12 mouse cellular contexts compared by ENCODE assay signal in the genomic region with DNA sequence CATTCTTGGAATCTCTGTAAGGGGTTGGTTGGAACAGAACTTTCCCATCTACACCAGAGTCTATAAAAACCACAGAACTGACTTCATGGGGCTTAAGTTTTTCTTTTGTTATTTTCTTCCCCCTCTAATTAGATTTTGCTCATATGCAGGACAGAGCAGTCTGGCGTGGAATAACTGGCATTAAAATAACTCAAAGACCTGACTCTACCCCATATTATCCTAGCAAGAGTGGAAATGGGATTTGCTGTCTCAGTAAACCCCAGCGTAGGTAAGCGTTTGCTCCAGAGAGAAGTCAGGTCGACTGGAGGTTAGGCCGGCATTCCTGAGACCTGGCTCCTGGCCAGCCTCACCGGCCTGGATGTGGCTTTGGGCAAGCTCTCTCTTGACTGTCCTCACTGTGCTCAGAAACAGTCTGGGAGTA.
DNase-seq lines count a peak whose midpoint lies in the region; ATAC-seq lines count a peak whose summit lies in the region.
"Had no signal": no experiment of that assay in that cellular context is flagged by ENCODE, and none has a peak within 500 bp of the region (broad histone marks: within the 10 kb centered on the region; RNA-seq: fewer than 3 reads in every experiment).

No protein-coding gene starts in this region.

- no peak overlapping the region for H3K9ac ChIP-seq in heart, embryonic 13.5 days
- no peak overlapping the region for H3K9ac ChIP-seq in lung, embryonic 15.5 days
- no peak overlapping the region for H3K9ac ChIP-seq in hindbrain, embryonic 12.5 days
- H3K9ac ChIP-seq: hindbrain, embryonic 13.5 days; neural tube, embryonic 12.5 days had no signal

- WGBS in heart, embryonic 13.5 days, result 31% methylated on average over 6 of the region's 6 CpGs
- WGBS in lung, embryonic 15.5 days, result 33% methylated on average over 6 of the region's 6 CpGs
- 74% methylated on average over 6 of the region's 6 CpGs for WGBS in hindbrain, embryonic 12.5 days

- H3K4me2 ChIP-seq in heart, embryonic 13.5 days, result no peak overlapping the region
- no peak overlapping the region for H3K4me2 ChIP-seq in lung, embryonic 15.5 days
- H3K4me2 ChIP-seq in hindbrain, embryonic 12.5 days (replicated peaks), result no peak overlapping the region
- H3K4me2 ChIP-seq: hindbrain, embryonic 13.5 days; neural tube, embryonic 12.5 days had no signal

- no peaks in the 10 kb centered on the region for H3K36me3 ChIP-seq in heart, embryonic 13.5 days
- no peaks in the 10 kb centered on the region for H3K36me3 ChIP-seq in lung, embryonic 15.5 days
- H3K36me3 ChIP-seq in hindbrain, embryonic 12.5 days, result no peaks in the 10 kb centered on the region
- H3K36me3 ChIP-seq: hindbrain, embryonic 13.5 days; neural tube, embryonic 12.5 days had no signal

- H3K27ac ChIP-seq in heart, embryonic 13.5 days (replicated peaks), result no peak overlapping the region
- no peak overlapping the region for H3K27ac ChIP-seq in lung, embryonic 15.5 days
- H3K27ac ChIP-seq in hindbrain, embryonic 12.5 days, result no peak overlapping the region
- H3K27ac ChIP-seq: hindbrain, embryonic 13.5 days; neural tube, embryonic 12.5 days had no signal

- intact Hi-C loops in gastrocnemius, postnatal 14 days (cut with DNase I; ENCODE audit: low total_unique reads), result no loop called here

- H3K9me3 ChIP-seq in heart, embryonic 13.5 days, result no peaks in the 10 kb centered on the region
- no peaks in the 10 kb centered on the region for H3K9me3 ChIP-seq in lung, embryonic 15.5 days
- H3K9me3 ChIP-seq in hindbrain, embryonic 12.5 days (replicated peaks), result no peaks in the 10 kb centered on the region
- H3K9me3 ChIP-seq: hindbrain, embryonic 13.5 days; neural tube, embryonic 12.5 days had no signal

- H3K27me3 ChIP-seq in heart, embryonic 13.5 days (replicated peaks), result no peaks in the 10 kb centered on the region
- no peaks in the 10 kb centered on the region for H3K27me3 ChIP-seq in lung, embryonic 15.5 days
- H3K27me3 ChIP-seq in hindbrain, embryonic 12.5 days, result no peaks in the 10 kb centered on the region
- H3K27me3 ChIP-seq: hindbrain, embryonic 13.5 days; neural tube, embryonic 12.5 days had no signal

- peak; percentile 54; the same call in 1 of the 2 replicates for ATAC-seq in heart, embryonic 13.5 days (ENCODE audit: extremely low read depth, insufficient number of reproducible peaks, low FRiP score, low TSS enrichment)
- peak; percentile 60 for ATAC-seq in lung, embryonic 15.5 days (ENCODE audit: borderline replicate concordance, extremely low read depth, low FRiP score, low TSS enrichment)
- ATAC-seq in hindbrain, embryonic 12.5 days (ENCODE audit: low FRiP score), result no peak
- ATAC-seq: CD4-positive, CD25-positive, alpha-beta regulatory T cell, adult 4 months; forebrain, embryonic 16.5 days had no signal

- H3K4me1 ChIP-seq in heart, embryonic 13.5 days, result peaks cover 14% of the 10 kb centered on the region
- H3K4me1 ChIP-seq in lung, embryonic 15.5 days, result no peaks in the 10 kb centered on the region
- no peaks in the 10 kb centered on the region for H3K4me1 ChIP-seq in hindbrain, embryonic 12.5 days
- H3K4me1 ChIP-seq: hindbrain, embryonic 13.5 days; neural tube, embryonic 12.5 days had no signal

- DNase-seq in gastrocnemius, postnatal 10 days, result peak; percentile 28
- DNase-seq in gastrocnemius, postnatal 14 days, result no peak
- peak; percentile 45 for DNase-seq in cerebellum, adult 9-10 months
- DNase-seq in spleen, adult 12 weeks (ENCODE audit: low spot score), result no peak
- no peak for DNase-seq in spleen, postnatal 10 days (ENCODE audit: low spot score in 2 of 2)

- H3K4me3 ChIP-seq in heart, embryonic 13.5 days, result no peak overlapping the region
- H3K4me3 ChIP-seq in lung, embryonic 15.5 days, result no peak overlapping the region
- H3K4me3 ChIP-seq in hindbrain, embryonic 12.5 days, result no peak overlapping the region
- H3K4me3 ChIP-seq: hindbrain, embryonic 13.5 days; neural tube, embryonic 12.5 days had no signal

Comparison
In these comparisons a context has a peak if more than half of its experiments do, and no peak if none do; other contexts are left out.
1. DNase-seq: peak in gastrocnemius, postnatal 10 days (single experiment) and cerebellum, adult 9-10 months (single experiment); none in gastrocnemius, postnatal 14 days (single experiment), spleen, adult 12 weeks (single experiment) and spleen, postnatal 10 days (0 of 2).